Mouse (Mus musculus) C2C12 (cell line): ENCODE results near the gene Palm.

ENCODE experiments used
- CEBPB ChIP-seq: IDR thresholded peaks from one replicate; pipeline ENCODE4 v1.6.1; 2011; ENCODE audit warnings: low read depth, mild to moderate bottlenecking, control low read depth, moderate library complexity
- CTCF ChIP-seq: IDR thresholded peaks from one replicate; pipeline ENCODE4 v1.5.1; 2011; ENCODE audit not compliant: control insufficient read depth, insufficient read depth, insufficient read length
- FOSL1 ChIP-seq: IDR thresholded peaks from one replicate; pipeline ENCODE4 v1.8.0; 2011; ENCODE audit warnings: mild to moderate bottlenecking, low read length; ENCODE audit not compliant: poor library complexity, insufficient read depth, severe bottlenecking
- MAX ChIP-seq: IDR thresholded peaks from one replicate; pipeline ENCODE4 v1.6.1; 2011; ENCODE audit warnings: mild to moderate bottlenecking, control low read depth
- MYOD1 ChIP-seq: IDR thresholded peaks from one replicate; pipeline ENCODE4 v1.6.1; 2011; ENCODE audit warnings: low read depth; ENCODE audit not compliant: control insufficient read depth, insufficient read length
- MYOG ChIP-seq: IDR thresholded peaks from one replicate; pipeline ENCODE4 v1.6.1; 2011; ENCODE audit not compliant: control insufficient read depth, insufficient read length; ENCODE audit errors: extremely low read depth
- USF1 ChIP-seq: IDR thresholded peaks from one replicate; pipeline ENCODE4 v1.6.1; 2011; ENCODE audit warnings: low read depth, mild to moderate bottlenecking, control low read depth, moderate library complexity

DNA sequence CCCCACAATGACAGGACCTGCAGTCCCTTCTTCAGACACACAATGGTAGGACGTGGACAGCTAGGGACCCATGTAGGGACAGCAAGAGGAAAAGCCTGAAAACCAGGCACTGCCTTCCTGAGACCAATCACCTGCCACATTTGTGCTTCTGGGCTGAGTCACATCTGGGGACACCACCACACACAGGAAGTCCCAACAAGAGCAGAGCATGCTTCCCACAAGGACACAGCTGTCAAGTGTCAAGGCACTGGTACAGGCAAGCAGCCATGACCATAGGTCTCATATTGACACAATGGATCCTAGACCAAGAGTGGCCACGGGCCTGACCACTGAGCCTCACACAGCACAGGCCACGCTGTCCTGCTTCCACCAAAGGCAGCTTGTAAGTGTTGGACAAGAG, 30.5 kb upstream of the Palm start:
- TF ChIP-seq CTCF, result no peak
- no peak for TF ChIP-seq USF1
- no peak for TF ChIP-seq MYOD1
- TF ChIP-seq MAX, result no peak
- no peak for TF ChIP-seq CEBPB
- TF ChIP-seq FOSL1, result no peak
- TF ChIP-seq MYOG, result no peak
